9 mouse cellular contexts compared by ENCODE assay signal in genomic region chr11:117146776-117147536, GRCm38 (mm10). TPM values are rescaled to one million over a fixed set of nuclear protein-coding genes. Genes with fewer than 3 reads are reported as not detected.
DNase-seq lines count a peak whose midpoint lies in the region; ATAC-seq lines count a peak whose summit lies in the region.
"Had no signal": no experiment of that assay in that cellular context is flagged by ENCODE, and none has a peak within 500 bp of the region (broad histone marks: within the 10 kb centered on the region; RNA-seq: fewer than 3 reads in every experiment).

No protein-coding gene starts in this region.

- no peak for DNase-seq in hindbrain, embryonic 14.5 days (ENCODE audit: low spot score)
- peak; percentile 94 for DNase-seq in ES-CJ7 (ENCODE audit: low read depth, low spot score)
- DNase-seq in lung, postnatal 10 days, result peak; percentile 67
- no peak for DNase-seq in spleen, postnatal 14 days (ENCODE audit: low spot score in 2 of 2)
- DNase-seq: adrenal gland, adult 2 months; gastrocnemius, adult 2 months had no signal

- 0 out of 2 replicates have a peak, but pooled peaks have one; percentile 51 for ATAC-seq in hindbrain, embryonic 15.5 days (ENCODE audit: low FRiP score, low read depth)
- no peak for ATAC-seq in hindbrain, embryonic 14.5 days (ENCODE audit: low FRiP score)
- 0 out of 2 replicates have a peak, but pooled peaks have one; percentile 28 for ATAC-seq in intestine, embryonic 15.5 days
- no peak for ATAC-seq in erythroid progenitor cell, adult 5-6 weeks (replicated peaks; ENCODE audit: low FRiP score, poor library complexity, severe bottlenecking)

- no peak overlapping the region for H3K4me3 ChIP-seq in hindbrain, embryonic 15.5 days
- no peak overlapping the region for H3K4me3 ChIP-seq in hindbrain, embryonic 14.5 days (replicated peaks; ENCODE audit: low read length)
- H3K4me3 ChIP-seq in intestine, embryonic 15.5 days (replicated peaks), result no peak overlapping the region
- H3K4me3 ChIP-seq: gastrocnemius, adult 2 months had no signal

- H3K4me2 ChIP-seq in hindbrain, embryonic 15.5 days, result no peak overlapping the region
- no peak overlapping the region for H3K4me2 ChIP-seq in hindbrain, embryonic 14.5 days (replicated peaks)
- H3K4me2 ChIP-seq in intestine, embryonic 15.5 days (replicated peaks), result no peak overlapping the region

- H3K36me3 ChIP-seq in hindbrain, embryonic 15.5 days, result peaks cover 92% of the 10 kb centered on the region
- peaks cover 99% of the 10 kb centered on the region for H3K36me3 ChIP-seq in hindbrain, embryonic 14.5 days (replicated peaks; ENCODE audit: control insufficient read depth, insufficient read depth)
- H3K36me3 ChIP-seq in intestine, embryonic 15.5 days, result peaks cover 58% of the 10 kb centered on the region

- H3K9me3 ChIP-seq in hindbrain, embryonic 15.5 days, result no peaks in the 10 kb centered on the region
- no peaks in the 10 kb centered on the region for H3K9me3 ChIP-seq in hindbrain, embryonic 14.5 days (ENCODE audit: control insufficient read depth, low read length)
- no peaks in the 10 kb centered on the region for H3K9me3 ChIP-seq in intestine, embryonic 15.5 days

- H3K27ac ChIP-seq in hindbrain, embryonic 15.5 days (replicated peaks), result no peak overlapping the region
- H3K27ac ChIP-seq in hindbrain, embryonic 14.5 days, result no peak overlapping the region
- H3K27ac ChIP-seq in intestine, embryonic 15.5 days, result no peak overlapping the region
- H3K27ac ChIP-seq: gastrocnemius, adult 2 months had no signal

- 48% methylated on average over 24 of the region's 24 CpGs for WGBS in hindbrain, embryonic 15.5 days
- 50% methylated on average over 24 of the region's 24 CpGs for WGBS in hindbrain, embryonic 14.5 days
- WGBS in intestine, embryonic 15.5 days, result 73% methylated on average over 24 of the region's 24 CpGs

- no peak overlapping the region for H3K9ac ChIP-seq in hindbrain, embryonic 15.5 days
- no peak overlapping the region for H3K9ac ChIP-seq in hindbrain, embryonic 14.5 days
- H3K9ac ChIP-seq in intestine, embryonic 15.5 days, result no peak overlapping the region

- H3K4me1 ChIP-seq in hindbrain, embryonic 15.5 days (replicated peaks), result no peaks in the 10 kb centered on the region
- H3K4me1 ChIP-seq in hindbrain, embryonic 14.5 days (replicated peaks; ENCODE audit: control insufficient read depth, insufficient read depth, low read length), result no peaks in the 10 kb centered on the region
- no peaks in the 10 kb centered on the region; the same call in 1 of the 2 replicates for H3K4me1 ChIP-seq in intestine, embryonic 15.5 days (replicated peaks)

- no peaks in the 10 kb centered on the region for H3K27me3 ChIP-seq in hindbrain, embryonic 15.5 days
- H3K27me3 ChIP-seq in hindbrain, embryonic 14.5 days (ENCODE audit: control insufficient read depth, insufficient read depth, low read length), result no peaks in the 10 kb centered on the region
- no peaks in the 10 kb centered on the region for H3K27me3 ChIP-seq in intestine, embryonic 15.5 days (replicated peaks)

RNA-seq across cellular contexts. Expression of gene Sec14l1, which starts 32.0 kb away (rescaled TPM):
- polyA plus RNA-seq in hindbrain, embryonic 15.5 days (2015; fragmentation: Nextera tagmentation; extraction: Ambion mirVana), result 57.2 and 63.0 TPM in 2 replicates
- polyA plus RNA-seq in hindbrain, embryonic 14.5 days (2014; fragmentation: Nextera tagmentation; extraction: Ambion mirVana), result 41.2 and 41.9 TPM in 2 replicates
- 30.4 and 30.7 TPM in 2 replicates for polyA plus RNA-seq in intestine, embryonic 15.5 days (2015; fragmentation: Nextera tagmentation; extraction: Ambion mirVana)
- 27.4 and 32.3 TPM in 2 replicates for total RNA-seq in erythroid progenitor cell, adult 5-6 weeks (2015; ENCODE audit: low replicate concordance)
- 41.3 and 44.3 TPM in 2 replicates for total RNA-seq in erythroid progenitor cell, adult 5-6 weeks (2017; ENCODE audit: low replicate concordance)

RNA-seq across cellular contexts. Expression of gene Sept9, which starts 52.5 kb away (rescaled TPM):
- 107 and 111 TPM in 2 replicates for polyA plus RNA-seq in hindbrain, embryonic 15.5 days (2015; fragmentation: Nextera tagmentation; extraction: Ambion mirVana)
- 96.5 and 96.9 TPM in 2 replicates for polyA plus RNA-seq in hindbrain, embryonic 14.5 days (2014; fragmentation: Nextera tagmentation; extraction: Ambion mirVana)
- 166 and 167 TPM in 2 replicates for polyA plus RNA-seq in intestine, embryonic 15.5 days (2015; fragmentation: Nextera tagmentation; extraction: Ambion mirVana)
- 15.1 and 20.5 TPM in 2 replicates for total RNA-seq in erythroid progenitor cell, adult 5-6 weeks (2015; ENCODE audit: low replicate concordance)
- 16.0 and 18.6 TPM in 2 replicates for total RNA-seq in erythroid progenitor cell, adult 5-6 weeks (2017; ENCODE audit: low replicate concordance)

Comparison
In these comparisons a context has a peak if more than half of its experiments do, and no peak if none do; other contexts are left out.
1. ATAC-seq: peak in hindbrain, embryonic 15.5 days (single experiment) and intestine, embryonic 15.5 days (single experiment); none in hindbrain, embryonic 14.5 days (single experiment) and erythroid progenitor cell, adult 5-6 weeks (single experiment).
2. DNase-seq: peak in ES-CJ7 (single experiment) and lung, postnatal 10 days (single experiment); none in hindbrain, embryonic 14.5 days (single experiment) and spleen, postnatal 14 days (0 of 2).